Mouse (Mus musculus): ENCODE data around the gene Grwd1.

Gene Grwd1

DNA sequence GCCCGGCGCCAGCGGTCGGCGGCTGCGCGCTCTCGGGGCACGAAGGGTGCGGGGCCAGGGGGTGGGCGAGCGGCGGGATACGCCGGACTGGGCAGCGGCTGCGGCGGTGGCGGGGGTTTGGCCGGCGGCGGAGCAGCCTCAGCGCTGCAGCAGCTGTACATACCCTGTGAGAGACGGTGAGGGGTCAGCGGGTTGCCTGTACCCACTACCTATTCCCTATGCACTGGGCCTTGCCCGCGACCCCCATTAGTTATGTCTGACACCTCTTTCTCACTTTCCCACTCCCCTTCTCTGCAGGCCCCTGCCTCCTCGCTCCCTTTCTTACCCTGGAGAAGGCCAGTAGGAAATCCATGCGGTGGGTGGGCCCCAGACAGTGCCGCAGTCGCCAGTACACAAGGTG is 3.2 kb upstream of the Grwd1 start:
- no peak for DNase-seq

DNA sequence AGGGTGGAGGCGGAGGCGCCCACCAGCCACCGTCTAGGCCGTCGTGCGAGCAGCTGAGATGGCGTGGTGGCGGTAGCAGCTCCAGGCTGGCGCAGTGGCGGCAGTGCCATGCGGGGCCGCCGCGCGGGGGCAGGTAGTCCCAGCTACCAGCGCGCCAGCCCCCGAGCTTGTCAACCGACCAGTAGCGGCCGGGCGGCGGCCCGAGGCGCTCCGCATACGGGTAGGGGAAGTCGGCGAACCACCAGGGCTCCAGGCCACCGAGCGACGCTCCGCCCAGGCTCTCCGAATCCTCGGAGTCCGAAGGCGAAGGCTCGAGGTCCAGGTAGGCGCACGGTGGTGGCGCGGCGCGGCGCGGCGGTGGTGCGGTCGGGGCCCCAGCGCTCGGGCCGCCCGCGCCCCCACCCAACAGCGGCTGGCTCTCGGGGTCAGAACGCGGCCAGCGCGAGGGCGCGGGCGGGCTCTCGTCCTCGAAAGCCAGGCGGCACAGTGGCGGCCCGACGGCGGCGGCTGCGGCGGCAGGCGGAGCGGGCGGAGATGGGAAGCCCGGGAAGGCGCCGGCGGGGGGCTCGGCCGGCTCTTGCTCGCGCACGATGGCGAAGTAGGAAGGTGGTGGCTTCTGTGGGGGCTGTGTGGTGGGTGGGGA is 2.5 kb upstream of the Grwd1 start:
- DNase-seq: no peak

DNA sequence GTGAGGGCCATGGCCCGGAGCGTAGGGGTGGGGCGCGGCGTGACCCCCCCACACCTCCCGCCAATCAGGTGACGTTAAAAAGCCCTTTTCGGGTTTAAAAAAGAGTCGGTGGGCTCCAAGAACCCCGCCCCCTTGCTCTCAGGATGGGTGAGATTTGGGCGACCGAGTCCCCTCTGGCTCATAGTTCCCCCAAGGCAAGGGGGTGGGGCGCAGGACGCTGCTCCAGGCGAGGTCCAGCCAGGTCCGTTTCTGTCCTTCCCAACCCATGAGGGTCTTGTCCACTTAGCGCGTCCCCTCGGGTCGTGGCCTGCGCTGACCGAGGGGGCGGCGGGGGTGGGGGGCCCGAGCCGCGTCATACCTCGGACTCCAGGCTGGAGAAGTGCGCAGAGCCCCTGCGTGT is 1.7 kb upstream of the Grwd1 start:
- DNase-seq: no peak

DNA sequence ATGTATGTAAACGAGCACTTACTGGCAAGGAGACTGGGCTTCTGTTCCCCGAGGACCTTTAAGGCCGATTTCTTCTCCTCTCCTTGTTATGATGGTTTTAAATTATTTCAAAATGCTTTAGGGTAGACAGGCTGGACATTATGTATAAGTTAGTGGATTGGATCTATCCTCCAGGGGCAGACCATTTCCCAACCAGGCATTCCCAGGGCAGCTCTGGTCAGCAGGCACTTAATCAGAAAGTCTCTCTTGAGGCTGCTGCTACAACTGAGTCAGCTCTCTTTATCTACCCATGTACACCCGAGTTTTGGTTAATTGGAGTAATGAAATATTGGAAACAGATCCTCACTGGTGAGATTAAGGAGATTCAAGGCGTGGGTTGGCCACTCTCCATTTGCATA is 383 bp upstream of the Grwd1 start:
- no peak for DNase-seq

DNA sequence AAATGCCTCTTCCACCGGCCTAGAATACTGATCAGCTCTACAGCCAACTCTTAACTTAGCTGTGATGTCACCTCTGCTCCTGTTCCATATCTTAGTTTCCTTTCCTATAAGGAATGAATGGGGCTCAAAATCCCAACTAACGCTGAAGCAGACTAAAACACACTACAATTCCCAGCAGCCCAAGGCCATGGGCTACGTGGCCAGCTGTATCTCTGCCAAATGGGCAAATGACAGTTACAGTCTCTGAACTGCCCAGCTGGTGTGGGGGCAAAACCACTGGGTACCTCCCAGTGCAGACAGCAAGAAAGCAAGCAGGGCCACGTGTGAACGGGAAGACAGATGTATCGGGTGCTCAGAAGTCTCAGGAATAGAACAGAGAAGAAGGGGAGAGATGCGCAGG is 4.1 kb downstream of the Grwd1 start:
- DNase-seq: no peak

DNA sequence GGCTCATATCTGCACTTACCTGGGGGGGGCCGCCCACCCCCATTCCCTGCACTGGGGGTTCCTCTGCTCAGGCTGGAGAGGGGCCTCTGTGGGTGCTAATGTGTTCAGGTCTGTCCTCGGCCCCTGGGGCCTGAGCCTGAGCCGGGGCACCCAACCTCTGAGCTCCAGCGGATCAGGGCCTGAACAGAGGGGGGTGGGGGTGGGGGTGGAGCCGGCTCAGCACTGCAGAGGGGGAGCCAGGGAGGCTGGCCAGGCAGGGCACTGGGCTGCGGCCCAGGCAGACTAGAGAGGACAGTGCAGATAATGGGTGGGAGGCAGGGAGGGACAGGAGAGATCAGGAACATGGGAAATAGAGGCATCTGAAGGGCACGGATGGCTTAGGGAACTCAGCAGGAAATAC is 6.1 kb downstream of the Grwd1 start, which contains the start of gene Kcnj14:
Gene Kcnj14 (minus strand): TSS at position 185 of the 400 bp plus-strand sequence.
- no peak for DNase-seq

DNA sequence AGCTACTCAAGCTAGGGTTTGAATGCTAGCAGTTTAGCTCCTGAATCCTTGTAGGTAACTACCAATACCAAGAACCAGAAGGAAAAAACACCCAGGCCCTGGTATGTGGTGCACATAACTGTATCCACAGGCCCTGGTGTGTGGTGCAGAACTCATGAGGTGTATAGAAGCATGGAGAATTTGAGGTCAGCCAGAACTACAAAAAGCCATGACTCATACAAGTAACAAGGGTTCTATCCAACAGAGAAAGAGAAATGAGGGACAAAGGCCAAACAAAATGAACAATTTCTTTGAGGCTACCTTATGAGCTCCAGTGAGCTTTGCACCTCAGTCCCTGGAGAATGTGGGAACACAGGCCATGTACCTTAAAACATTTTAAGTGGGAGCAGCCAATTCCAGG is 9.8 kb downstream of the Grwd1 start:
- DNase-seq: no peak

DNA sequence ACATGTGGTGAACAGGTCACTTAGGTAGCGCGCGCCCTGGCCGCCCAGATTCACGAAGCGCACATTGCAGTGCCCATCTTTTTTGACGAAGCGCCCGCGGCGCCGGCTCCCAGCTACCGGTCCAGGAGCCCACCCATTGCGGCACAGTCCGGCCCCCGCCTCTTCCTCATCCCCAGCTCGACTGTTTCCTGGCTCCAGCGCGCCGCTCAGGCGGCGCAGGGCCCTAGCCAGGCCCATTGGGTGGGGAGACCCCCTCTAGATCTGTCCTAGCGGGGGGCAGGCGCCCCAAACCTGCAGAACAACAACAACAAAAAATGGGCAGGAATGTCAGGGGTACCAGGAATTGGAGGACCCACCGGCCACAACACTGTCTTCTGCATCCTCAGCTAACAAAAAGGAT is 10.9 kb downstream of the Grwd1 start:
- no peak for DNase-seq

DNA sequence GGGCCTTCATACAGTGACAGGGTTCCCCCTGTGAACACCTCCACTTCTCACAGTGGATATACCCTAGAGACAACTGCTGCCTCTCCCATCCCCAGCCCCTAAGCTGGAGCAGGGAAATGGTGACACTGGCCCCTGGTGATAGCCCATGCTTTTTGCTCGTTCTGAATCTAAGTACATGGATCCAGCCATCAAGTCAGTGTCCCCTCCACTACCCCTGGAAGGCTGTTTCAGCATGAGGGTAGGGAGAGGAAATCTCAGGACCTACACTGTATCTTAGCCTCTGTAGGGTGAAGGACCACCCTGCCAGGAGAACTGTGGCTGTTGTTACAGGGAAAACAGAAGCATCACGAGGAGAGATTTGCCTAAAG is 14.8 kb downstream of the Grwd1 start:
- no peak for DNase-seq

DNA sequence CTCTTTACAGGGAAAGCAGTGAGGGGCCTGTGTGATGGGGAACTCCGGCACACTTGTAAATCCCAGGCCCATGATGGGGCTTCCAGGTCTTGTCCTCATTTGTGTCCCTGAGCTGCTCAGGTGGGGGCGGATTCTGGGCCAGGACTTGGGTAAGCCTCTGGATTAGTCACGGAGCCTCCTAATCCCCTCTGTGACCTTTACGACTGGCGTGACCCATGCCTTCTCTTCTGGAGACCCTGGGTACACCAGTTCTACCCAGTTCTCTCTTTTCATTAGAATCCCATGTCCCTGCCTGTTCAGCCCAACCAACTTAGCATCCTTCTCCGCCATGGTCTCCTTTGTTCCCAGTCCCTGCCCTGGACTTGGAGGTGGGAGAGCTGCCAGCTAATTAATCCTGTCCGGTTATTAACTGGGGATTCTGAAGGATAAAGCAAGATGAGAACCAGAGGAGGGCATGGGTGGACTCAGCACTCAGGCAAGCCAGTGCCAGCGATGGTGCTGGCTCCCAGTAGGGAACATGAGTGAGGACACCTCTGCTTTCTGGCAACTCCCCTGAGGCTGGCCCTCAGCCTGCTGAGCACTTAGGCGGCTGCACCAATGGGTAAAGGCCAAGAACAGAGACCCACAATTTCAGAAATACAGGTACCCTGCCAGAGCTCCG is 15.3 kb downstream of the Grwd1 start:
- no peak for DNase-seq

DNA sequence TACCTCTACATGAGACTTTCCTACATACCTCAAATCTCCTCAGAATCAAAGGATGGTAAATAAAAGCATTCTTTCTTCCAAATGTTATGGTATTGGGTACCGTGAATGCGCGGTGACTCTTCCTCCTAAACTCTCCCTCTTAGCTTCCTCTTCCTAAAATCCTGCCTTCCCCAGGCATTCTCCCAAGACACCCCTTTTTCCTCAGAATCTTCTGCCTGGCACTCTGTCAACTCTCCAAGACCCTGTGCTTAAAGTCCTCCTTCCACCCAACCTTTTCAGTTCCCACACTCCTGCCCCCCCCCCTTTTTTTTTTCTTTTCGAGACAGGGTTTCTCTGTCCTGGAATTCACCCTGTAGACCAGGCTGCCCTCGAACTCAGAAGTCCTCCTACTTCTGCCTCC is 15.9 kb downstream of the Grwd1 start:
- peak; percentile 31 for DNase-seq

DNA sequence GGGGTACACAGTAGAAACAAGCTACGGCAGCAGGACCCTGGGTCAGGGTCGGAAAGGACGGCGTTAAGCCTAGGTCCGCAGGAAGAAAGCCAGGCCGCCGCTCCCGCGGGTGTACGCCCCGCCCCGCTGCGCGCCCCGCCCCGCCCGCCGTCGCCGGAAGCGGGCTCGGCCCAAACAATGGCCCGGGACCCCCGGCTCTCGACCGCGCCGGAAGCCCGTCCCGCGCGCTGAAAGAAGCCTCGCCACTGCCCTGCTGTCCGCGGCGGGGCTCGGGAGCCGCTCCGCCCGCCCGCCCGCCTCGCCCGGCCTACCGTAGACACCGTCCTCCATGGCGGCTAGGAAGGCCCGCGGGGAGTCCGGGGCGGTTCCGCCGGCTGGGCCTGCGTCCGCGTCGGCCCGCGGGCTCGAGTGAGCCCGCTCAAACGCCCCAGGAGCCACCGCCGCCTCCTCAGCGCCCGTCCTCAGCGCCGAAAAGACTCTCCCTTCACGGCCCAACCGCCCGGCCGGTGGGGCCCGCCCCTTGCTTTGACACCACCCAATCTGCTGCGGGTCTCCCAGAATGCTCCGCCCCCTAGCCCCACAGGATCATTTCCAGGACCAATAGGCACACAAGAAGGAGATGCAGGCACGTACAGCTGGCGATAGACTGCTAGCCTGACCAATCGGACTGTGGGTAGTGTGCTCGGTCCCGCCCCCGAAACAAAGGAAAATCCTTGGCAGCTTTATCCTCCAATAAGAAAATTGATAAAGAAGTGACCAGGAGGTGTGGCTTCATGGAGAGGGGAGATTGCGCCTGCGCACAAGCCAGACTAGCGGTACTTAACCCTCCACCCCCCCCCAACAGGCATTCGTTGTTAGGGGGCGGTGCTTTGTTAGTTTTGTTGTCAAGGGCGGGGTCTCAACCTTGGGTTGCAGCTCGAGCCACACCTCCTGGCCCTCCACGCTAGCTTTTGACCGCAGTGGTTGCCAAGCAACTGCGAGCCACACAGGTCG is 16.7 kb downstream of the Grwd1 start, which contains the start of gene Cyth2:
Gene Cyth2 (minus strand): TSS at position 795 of the 993 bp plus-strand sequence.
- DNase-seq: peak; percentile 100

DNA sequence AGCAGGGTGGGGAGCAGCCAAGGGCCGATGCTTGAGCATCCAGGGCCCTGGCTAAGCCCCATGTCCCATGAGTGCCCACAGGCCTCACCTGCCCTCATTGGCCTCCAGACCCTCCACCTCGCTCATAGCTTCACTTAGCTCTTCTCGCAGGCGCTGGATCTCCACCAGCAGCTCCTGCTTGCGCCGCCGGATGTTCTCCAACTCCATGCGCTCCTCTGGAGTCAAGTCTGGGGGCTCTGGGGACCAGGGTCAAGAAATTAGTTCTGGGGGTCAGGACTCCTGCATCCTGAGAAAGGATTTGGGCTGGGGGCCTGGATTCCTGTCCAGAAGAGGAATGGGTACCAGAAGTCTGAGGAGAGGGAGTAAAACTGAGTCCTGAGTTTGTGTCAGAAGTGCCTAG is 17.8 kb downstream of the Grwd1 start:
- no peak for DNase-seq

DNA sequence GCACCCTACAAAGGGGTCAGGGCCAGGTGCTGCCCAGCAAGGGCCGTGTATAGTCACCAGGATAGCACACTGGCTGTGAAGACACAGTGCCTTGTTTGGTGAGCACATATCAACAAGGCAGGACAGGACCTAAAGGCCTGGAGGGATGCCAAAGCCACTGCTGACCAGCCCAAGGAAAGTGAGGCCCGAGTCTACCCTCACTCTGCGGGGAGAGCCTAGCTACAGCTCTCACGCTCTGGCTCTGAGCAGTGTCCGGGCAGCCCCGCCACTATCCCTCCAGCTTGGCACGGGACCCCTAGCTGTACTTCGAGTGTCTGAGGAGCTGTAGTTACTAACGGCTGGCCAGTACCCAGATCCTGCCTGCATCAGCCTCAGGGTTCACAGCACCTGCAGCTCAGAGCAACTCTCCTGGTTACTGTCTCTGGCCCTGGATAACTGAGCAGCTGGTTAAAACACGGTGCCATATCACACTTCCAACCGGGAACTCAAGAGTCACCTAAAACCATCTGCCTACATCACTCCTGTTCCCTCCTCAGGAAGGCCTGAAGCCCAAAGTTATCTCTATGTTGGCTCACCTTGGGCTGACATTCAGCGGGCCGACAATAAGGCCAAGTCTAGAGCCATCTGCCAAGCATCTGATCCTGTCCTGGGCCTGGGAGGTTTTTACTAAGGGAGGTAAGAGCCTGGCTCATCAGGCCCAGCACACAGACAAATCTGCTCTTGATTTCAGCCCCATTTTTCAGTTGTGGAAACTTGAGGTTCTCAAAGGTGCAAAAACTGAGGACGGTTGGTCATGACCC is 21.3 kb downstream of the Grwd1 start:
- no peak for DNase-seq

DNA sequence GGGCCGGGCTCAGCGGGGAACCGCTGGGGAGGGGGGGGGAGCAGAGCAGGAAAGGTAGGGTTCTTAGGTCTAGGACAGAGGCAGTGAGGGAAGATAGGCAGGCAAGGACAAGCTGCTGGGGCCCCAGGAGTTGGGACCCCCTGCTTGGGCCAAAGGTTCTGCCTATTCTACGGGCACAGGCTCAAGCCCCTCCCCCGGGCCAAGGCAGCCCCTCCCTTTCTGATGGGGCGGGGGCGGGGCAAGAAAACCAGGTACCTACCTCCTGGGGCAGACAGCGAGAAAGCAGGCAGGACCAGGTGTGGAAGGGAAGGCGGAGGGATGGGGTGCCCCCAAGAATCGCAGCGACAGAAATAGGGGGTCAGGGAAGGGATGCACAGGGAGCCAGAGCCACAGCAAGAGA is 22.3 kb downstream of the Grwd1 start:
- DNase-seq: no peak

DNA sequence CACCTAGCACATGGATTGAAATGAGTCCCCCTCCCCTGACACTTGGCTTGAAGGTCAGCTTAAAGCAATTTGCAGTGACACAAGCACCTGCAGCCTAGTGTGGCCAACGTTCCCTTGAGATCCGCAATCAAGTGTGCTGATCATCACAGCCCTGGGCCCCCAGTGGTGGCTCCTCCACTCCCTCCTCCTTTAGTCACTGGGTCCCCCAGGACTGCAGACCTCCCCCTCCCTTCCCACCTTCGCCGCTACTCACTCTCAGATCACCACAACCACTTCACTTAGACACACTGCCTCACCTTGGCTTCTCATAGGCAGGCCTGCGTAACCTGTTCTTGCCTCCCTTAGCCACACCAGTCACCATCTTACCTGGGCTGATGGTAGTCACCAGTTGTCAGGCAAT is 24.8 kb downstream of the Grwd1 start:
- no peak for DNase-seq

DNA sequence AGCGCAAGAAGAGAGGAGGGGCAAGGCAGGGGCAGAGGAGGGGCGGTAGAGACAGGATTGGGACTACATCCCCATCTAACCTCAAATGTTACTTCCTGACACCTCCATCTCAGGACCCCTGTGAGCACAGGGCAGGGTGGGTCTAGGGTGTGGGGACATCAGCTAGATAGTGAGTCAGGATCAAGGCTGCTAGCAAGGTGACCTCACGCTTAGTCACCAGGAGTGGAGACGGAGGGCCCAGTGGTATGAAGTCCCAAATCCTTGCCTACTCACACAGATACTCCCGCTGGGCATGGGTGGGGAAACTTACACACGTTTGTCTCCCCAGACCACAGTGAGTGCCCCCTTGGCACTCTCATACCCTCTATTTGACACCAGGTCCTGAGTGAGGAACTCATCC is 28.2 kb downstream of the Grwd1 start:
- DNase-seq: no peak

DNA sequence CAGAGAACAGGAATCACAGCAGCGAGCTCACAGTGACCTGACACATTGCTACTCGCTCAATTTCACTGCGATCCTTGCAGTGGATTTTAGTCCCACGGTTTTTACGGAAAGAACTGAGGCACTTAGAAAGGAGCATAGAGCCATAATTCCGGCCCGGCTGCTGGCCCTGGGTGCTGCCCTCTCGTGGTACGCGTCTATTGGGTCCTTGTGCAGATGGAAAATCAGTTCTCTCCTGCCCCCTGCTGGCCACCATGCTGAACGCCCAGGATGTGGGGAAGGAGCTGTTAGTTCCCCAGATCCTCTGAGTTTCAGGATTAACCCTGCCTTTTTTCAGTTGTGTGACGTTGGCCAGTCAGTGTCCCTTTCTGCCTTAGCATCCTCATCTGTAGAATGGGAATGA is 29.4 kb downstream of the Grwd1 start:
- peak; percentile 96 for DNase-seq

DNA sequence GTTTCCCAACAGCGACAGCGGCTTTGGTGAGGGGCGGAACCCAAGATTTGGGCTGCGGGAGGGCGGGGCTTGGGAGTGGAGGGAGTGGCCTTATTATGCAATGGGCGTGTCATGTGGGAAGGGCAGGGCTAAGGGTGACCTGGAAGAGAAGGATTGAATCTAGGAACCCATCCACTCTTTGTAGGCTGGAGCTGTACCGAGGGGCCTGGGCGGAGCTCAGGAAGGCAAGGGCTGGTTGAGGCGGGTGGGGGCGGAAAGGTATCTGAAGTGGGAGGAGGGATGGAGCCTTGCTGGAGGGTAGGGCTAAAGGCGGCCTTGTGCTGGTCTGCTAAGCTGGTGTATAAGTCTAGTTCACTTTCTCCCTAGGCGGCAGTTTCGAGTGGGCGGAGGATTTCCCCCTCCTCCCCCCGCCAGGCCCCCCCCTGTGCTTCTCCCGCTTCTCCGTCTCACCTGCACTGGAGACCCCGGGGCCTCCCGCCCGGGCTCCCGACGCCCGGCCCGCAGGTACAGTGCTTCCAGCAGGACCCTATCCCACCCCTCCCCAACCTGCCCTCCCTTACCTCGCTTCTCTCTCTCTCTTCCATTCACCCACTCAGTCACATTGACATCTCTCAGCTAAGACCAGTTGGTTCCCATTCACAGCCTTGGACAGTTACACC is 30.1 kb downstream of the Grwd1 start:
- DNase-seq: peak; percentile 51

DNA sequence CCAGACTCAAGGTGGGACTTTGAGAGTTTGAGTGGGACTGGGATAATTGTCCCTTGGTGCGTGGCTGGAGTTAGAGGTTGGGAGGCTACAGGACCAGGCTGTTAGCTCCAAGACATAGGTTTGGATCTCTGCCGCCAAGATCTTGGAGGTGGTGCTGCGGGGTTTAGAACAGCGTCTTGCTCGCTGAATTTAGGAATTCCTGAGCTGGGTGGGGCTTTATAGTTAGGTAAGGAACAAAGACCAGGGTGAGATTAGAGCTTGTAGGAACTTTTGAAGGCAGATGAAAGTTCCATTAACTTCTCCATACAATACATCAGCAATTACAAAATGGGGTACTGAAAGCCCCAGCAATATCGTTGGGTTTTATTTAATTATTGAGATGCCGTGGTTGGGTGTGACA is 30.7 kb downstream of the Grwd1 start:
- no peak for DNase-seq

DNA sequence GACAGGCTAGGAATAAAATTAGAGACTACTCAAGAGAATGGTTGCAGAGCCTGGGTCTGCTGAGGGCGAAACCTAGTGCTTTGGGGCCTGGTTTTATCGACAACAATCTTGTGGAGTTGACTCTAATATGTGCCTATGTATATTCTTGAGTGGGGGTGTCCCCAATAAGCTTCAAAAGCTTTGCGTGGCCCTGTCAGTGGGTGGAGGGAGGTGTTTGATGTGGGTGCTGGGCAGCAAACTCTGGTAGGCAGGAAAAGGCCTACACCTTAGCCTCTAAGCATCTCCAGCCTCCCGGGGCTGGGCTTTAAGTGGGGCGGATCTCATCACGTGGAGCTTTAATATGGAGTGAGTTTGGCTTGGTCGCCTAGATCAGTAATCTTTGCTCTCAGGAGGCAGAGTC is 31.8 kb downstream of the Grwd1 start:
- no peak for DNase-seq

DNA sequence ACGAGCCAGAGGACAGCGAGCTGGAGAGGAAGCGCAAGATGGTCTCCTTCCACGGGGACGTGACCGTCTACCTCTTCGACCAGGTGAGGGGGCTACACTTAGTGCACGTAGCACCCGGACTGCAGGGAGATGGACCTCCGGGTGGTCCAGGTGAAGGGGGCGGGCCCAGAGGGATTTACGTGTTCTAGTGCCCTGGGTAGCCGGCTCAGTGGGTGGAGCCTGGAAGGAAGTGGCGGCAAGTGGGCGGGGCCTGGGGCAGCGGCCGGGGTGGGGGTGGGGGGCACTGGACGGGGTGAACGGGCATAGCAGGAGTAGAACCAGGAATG is 32.3 kb downstream of the Grwd1 start:
- DNase-seq: peak; percentile 55
